Mouse (Mus musculus): ENCODE results near the gene Eef1akmt2.
A peak's percentile ranks its signal among the peaks of the same experiment; 100 is the strongest.

The Eef1akmt2 gene

GRCm38 (mm10) chr7:132866316-132866715, 13.8 kb upstream of the Eef1akmt2 start:
- no peak for ATAC-seq (ENCODE audit: low TSS enrichment)

- peak; percentile 100 for ATAC-seq (ENCODE audit: low TSS enrichment)
Observed at GRCm38 (mm10) chr7:132859042-132859958, 6.8 kb upstream of the Eef1akmt2 start, which contains the start of gene Abraxas2. Gene Abraxas2, plus strand, starts transcription at chr7:132859225.

- no peak for ATAC-seq (ENCODE audit: low TSS enrichment)
Observed at GRCm38 (mm10) chr7:132858043-132858608, 5.7 kb upstream of the Eef1akmt2 start.

- ATAC-seq (ENCODE audit: low TSS enrichment) = no peak
Observed at GRCm38 (mm10) chr7:132856083-132856482, 3.6 kb upstream of the Eef1akmt2 start.

GRCm38 (mm10) chr7:132853946-132854345, 1.5 kb upstream of the Eef1akmt2 start:
- no peak for ATAC-seq (ENCODE audit: low TSS enrichment)

- ATAC-seq (ENCODE audit: low TSS enrichment) = no peak
Observed at GRCm38 (mm10) chr7:132853361-132853760, 888 bp upstream of the Eef1akmt2 start.

- ATAC-seq (ENCODE audit: low TSS enrichment) = no peak
Observed at GRCm38 (mm10) chr7:132843152-132843551, 9.3 kb downstream of the Eef1akmt2 start.

- no peak for ATAC-seq (ENCODE audit: low TSS enrichment)
Observed at GRCm38 (mm10) chr7:132842455-132842854, 10.0 kb downstream of the Eef1akmt2 start.

GRCm38 (mm10) chr7:132841287-132841686, 11.2 kb downstream of the Eef1akmt2 start:
- no peak for ATAC-seq (ENCODE audit: low TSS enrichment)

- no peak for ATAC-seq (ENCODE audit: low TSS enrichment)
Observed at GRCm38 (mm10) chr7:132830955-132831354, 21.5 kb downstream of the Eef1akmt2 start.

- ATAC-seq (ENCODE audit: low TSS enrichment) = peak; percentile 88
Observed at GRCm38 (mm10) chr7:132824346-132825022, 28.0 kb downstream of the Eef1akmt2 start.

- no peak for ATAC-seq (ENCODE audit: low TSS enrichment)
Observed at GRCm38 (mm10) chr7:132823832-132824231, 28.6 kb downstream of the Eef1akmt2 start.

- no peak for ATAC-seq (ENCODE audit: low TSS enrichment)
Observed at GRCm38 (mm10) chr7:132820692-132821091, 31.8 kb downstream of the Eef1akmt2 start.

GRCm38 (mm10) chr7:132817056-132817455, 35.4 kb downstream of the Eef1akmt2 start:
- no peak for ATAC-seq (ENCODE audit: low TSS enrichment)

- ATAC-seq (ENCODE audit: low TSS enrichment) = no peak
Observed at GRCm38 (mm10) chr7:132816528-132816927, 35.9 kb downstream of the Eef1akmt2 start.

- ATAC-seq (ENCODE audit: low TSS enrichment) = no peak
Observed at GRCm38 (mm10) chr7:132815081-132815480, 37.4 kb downstream of the Eef1akmt2 start.

- ATAC-seq (ENCODE audit: low TSS enrichment) = no peak
Observed at GRCm38 (mm10) chr7:132814089-132814450, 38.4 kb downstream of the Eef1akmt2 start.

- peak; percentile 31 for ATAC-seq (ENCODE audit: low TSS enrichment)
Observed at GRCm38 (mm10) chr7:132813416-132814088, 38.9 kb downstream of the Eef1akmt2 start, which contains the start of gene Fam53b. Gene Fam53b, minus strand, starts transcription at chr7:132813886.

GRCm38 (mm10) chr7:132812619-132813415, 39.7 kb downstream of the Eef1akmt2 start:
- peak; percentile 24; the same call in 1 of the 2 replicates for ATAC-seq (ENCODE audit: low TSS enrichment)

GRCm38 (mm10) chr7:132811716-132812618, 40.5 kb downstream of the Eef1akmt2 start:
- no peak for ATAC-seq (ENCODE audit: low TSS enrichment)
